Mouse (Mus musculus) limb, embryonic 13.5 days (tissue): ENCODE results near the gene Sema5a. TPM values are rescaled to one million over a fixed set of nuclear protein-coding genes. Genes with fewer than 3 reads are reported as not detected.

ENCODE experiments used
- ATAC-seq: fragments of 200-750 bp; cut with Nextera tagmentation; 2 replicates; pipeline ENCODE4 v1.8.0; 2017; ENCODE audit warnings: low read depth, moderate number of reproducible peaks, moderate TSS enrichment; ENCODE audit not compliant: low FRiP score
- H3K27ac ChIP-seq: fragments of 300-500 bp; sonication (generic); 2 replicates; pipeline ENCODE4 v1.5.1; 2015; ENCODE audit warnings: inconsistent platforms, mild to moderate bottlenecking, moderate library complexity
- H3K27me3 ChIP-seq: fragments of 300-500 bp; sonication (generic); 2 replicates; pipeline ENCODE4 v1.6.1; 2015; ENCODE audit warnings: mild to moderate bottlenecking, inconsistent platforms
- H3K36me3 ChIP-seq: fragments of 300-500 bp; sonication (generic); 2 replicates; pipeline ENCODE4 v1.6.1; 2015; ENCODE audit warnings: inconsistent platforms, mild to moderate bottlenecking, moderate library complexity
- H3K4me1 ChIP-seq: fragments of 300-500 bp; sonication (generic); 2 replicates; pipeline ENCODE4 v1.6.1; 2015; ENCODE audit warnings: inconsistent platforms
- H3K4me2 ChIP-seq: fragments of 300-500 bp; sonication (generic); replicated peaks from 2 replicates; pipeline ENCODE4 v1.6.1; 2015; ENCODE audit warnings: inconsistent platforms, mild to moderate bottlenecking, moderate library complexity
- H3K4me3 ChIP-seq: fragments of 300-500 bp; sonication (generic); 2 replicates; pipeline ENCODE4 v1.5.1; 2015; ENCODE audit warnings: moderate library complexity, mild to moderate bottlenecking, inconsistent platforms
- H3K9ac ChIP-seq: fragments of 300-500 bp; sonication (generic); 2 replicates; pipeline ENCODE4 v1.6.1; 2015; ENCODE audit warnings: mild to moderate bottlenecking, inconsistent platforms
- H3K9me3 ChIP-seq: fragments of 300-500 bp; sonication (generic); 2 replicates; pipeline ENCODE4 v1.6.1; 2016; ENCODE audit warnings: inconsistent platforms
- WGBS: fragments of 180-500 bp; shearing (Covaris S2); methylation state at CpG from one replicate; pipeline ENCODE4 v1.1.7; 2015; 5-methylcytosine and 5-hydroxymethylcytosine counted together
- polyA plus RNA-seq: library from polyadenylated mRNA; unstranded; fragments of >200 nt; fragmentation: Nextera tagmentation; extraction: Ambion mirVana; gene quantifications from 2 replicates; pipeline ENCODE4 v1.2.1, GENCODE M21; 2015

Sema5a gene
- polyA plus RNA-seq, 1 experiment from 2014 or later, result 42.2 TPM

- peaks cover 29% of the 10 kb centered on the region for H3K4me1 ChIP-seq
- peak overlapping the region; percentile 16; the same call in 1 of the 2 replicates for H3K27ac ChIP-seq
- H3K27me3 ChIP-seq, result no peaks in the 10 kb centered on the region
- 18% methylated on average over 7 of the region's 7 CpGs for WGBS
- ATAC-seq, result peak; percentile 71
- H3K4me3 ChIP-seq, result no peak overlapping the region
- peaks cover 18% of the 10 kb centered on the region for H3K36me3 ChIP-seq
- H3K4me2 ChIP-seq, result peak overlapping the region; percentile 36
- no peak overlapping the region for H3K9ac ChIP-seq
- peaks cover 5% of the 10 kb centered on the region; the same call in 1 of the 2 replicates for H3K9me3 ChIP-seq
Observed at GRCm38 (mm10) chr15:32257886-32258319, 13.3 kb downstream of the Sema5a start.

GRCm38 (mm10) chr15:32259362-32260096, 14.9 kb downstream of the Sema5a start:
- ATAC-seq, result no peak
- peaks cover 14% of the 10 kb centered on the region for H3K36me3 ChIP-seq
- WGBS, result 54% methylated on average over 5 of the region's 5 CpGs

GRCm38 (mm10) chr15:32260942-32261341, 16.3 kb downstream of the Sema5a start:
- Histone ChIP-seq H3K4me2 (no peak overlapping the region), H3K27me3 (no peaks in the 10 kb centered on the region), H3K27ac (no peak overlapping the region), H3K9me3 (no peaks in the 10 kb centered on the region), H3K9ac (no peak overlapping the region), H3K4me1 (peaks cover 47% of the 10 kb centered on the region), H3K4me3 (no peak overlapping the region), H3K36me3 (peaks cover 14% of the 10 kb centered on the region)
- 0 out of 2 replicates have a peak, but pooled peaks have one; percentile 35 for ATAC-seq
- 26% methylated on average over 5 of the region's 5 CpGs for WGBS

More at GRCm38 (mm10) chr15:32259362-32260096, 14.9 kb downstream of the Sema5a start:
- Histone ChIP-seq H3K4me1 (peaks cover 33% of the 10 kb centered on the region), H3K4me2 (no peak overlapping the region), H3K9me3 (no peaks in the 10 kb centered on the region), H3K27ac (no peak overlapping the region), H3K27me3 (no peaks in the 10 kb centered on the region), H3K9ac (no peak overlapping the region), H3K4me3 (no peak overlapping the region)

- ATAC-seq, result no peak
- H3K9ac ChIP-seq, result no peak overlapping the region
- 65% methylated on average over 3 of the region's 3 CpGs for WGBS
- H3K27me3 ChIP-seq, result no peaks in the 10 kb centered on the region
- peaks cover 39% of the 10 kb centered on the region for H3K4me1 ChIP-seq
- H3K27ac ChIP-seq, result no peak overlapping the region
- H3K36me3 ChIP-seq, result peaks cover 22% of the 10 kb centered on the region
- H3K9me3 ChIP-seq, result no peaks in the 10 kb centered on the region
- no peak overlapping the region for H3K4me2 ChIP-seq
- H3K4me3 ChIP-seq, result no peak overlapping the region
Observed at GRCm38 (mm10) chr15:32263651-32264050, 19.0 kb downstream of the Sema5a start.

DNA sequence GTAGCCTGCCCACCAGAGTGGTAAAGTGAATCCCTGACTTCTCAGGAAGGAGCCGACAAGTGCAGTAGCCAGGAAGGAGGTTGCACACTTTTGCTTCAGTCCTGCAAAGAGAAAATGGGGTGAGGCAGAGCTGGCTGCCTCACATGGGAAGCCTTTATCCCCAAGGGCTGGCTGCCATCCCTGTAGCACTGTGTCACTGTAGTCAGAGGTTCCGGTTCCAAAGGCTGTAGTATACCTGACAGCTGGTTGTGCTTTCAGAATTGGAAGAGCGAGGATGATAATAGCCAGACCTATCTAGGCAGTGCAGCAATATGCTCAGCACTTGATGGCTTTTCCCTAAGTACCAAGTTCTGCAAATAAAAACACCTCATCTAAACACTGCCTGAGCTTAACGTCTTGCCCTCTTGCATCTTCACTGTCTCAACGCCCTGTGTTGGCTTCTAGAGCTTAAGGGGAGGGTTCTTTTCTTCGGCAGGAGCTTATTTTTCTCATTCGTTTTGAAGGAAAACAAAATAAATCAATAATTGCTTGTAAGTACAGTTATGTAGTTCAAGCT, 20.3 kb downstream of the Sema5a start:
- Histone ChIP-seq H3K4me2 (no peak overlapping the region), H3K9me3 (no peaks in the 10 kb centered on the region), H3K36me3 (peaks cover 22% of the 10 kb centered on the region), H3K9ac (no peak overlapping the region), H3K27me3 (no peaks in the 10 kb centered on the region), H3K4me3 (no peak overlapping the region), H3K4me1 (peaks cover 43% of the 10 kb centered on the region), H3K27ac (no peak overlapping the region)
- ATAC-seq, result no peak
- 73% methylated on average over 7 of the region's 7 CpGs for WGBS

- Histone ChIP-seq H3K36me3 (peaks cover 22% of the 10 kb centered on the region), H3K4me2 (no peak overlapping the region), H3K27me3 (no peaks in the 10 kb centered on the region), H3K27ac (no peak overlapping the region), H3K9ac (no peak overlapping the region), H3K4me3 (no peak overlapping the region), H3K9me3 (no peaks in the 10 kb centered on the region), H3K4me1 (peaks cover 43% of the 10 kb centered on the region)
- peak; percentile 73 for ATAC-seq
- 62% methylated on average over 9 of the region's 9 CpGs for WGBS
Observed at GRCm38 (mm10) chr15:32265378-32265934, 20.8 kb downstream of the Sema5a start.

- Histone ChIP-seq H3K27ac (peak overlapping the region; percentile 33; the same call in 1 of the 2 replicates), H3K27me3 (no peaks in the 10 kb centered on the region), H3K4me2 (no peak overlapping the region), H3K36me3 (peaks cover 24% of the 10 kb centered on the region), H3K4me3 (no peak overlapping the region), H3K4me1 (peaks cover 35% of the 10 kb centered on the region), H3K9ac (no peak overlapping the region), H3K9me3 (no peaks in the 10 kb centered on the region)
- 63% methylated on average over 15 of the region's 15 CpGs for WGBS
- ATAC-seq, result 0 out of 2 replicates have a peak, but pooled peaks have one; percentile 9
Observed at GRCm38 (mm10) chr15:32266122-32266820, 21.7 kb downstream of the Sema5a start.

GRCm38 (mm10) chr15:32270106-32270505, 25.5 kb downstream of the Sema5a start:
- no peak overlapping the region for H3K4me3 ChIP-seq
- ATAC-seq, result no peak
- WGBS, result 33% methylated on average over 2 of the region's 2 CpGs
- peaks cover 34% of the 10 kb centered on the region for H3K4me1 ChIP-seq
- H3K4me2 ChIP-seq, result no peak overlapping the region
- H3K9ac ChIP-seq, result no peak overlapping the region
- peaks cover 16% of the 10 kb centered on the region for H3K36me3 ChIP-seq
- no peaks in the 10 kb centered on the region for H3K9me3 ChIP-seq
- H3K27me3 ChIP-seq, result no peaks in the 10 kb centered on the region
- H3K27ac ChIP-seq, result no peak overlapping the region

- 58% methylated on average over 6 of the region's 6 CpGs for WGBS
- peak; percentile 62; the same call in 1 of the 2 replicates for ATAC-seq
- H3K27ac ChIP-seq, result no peak overlapping the region
Observed at GRCm38 (mm10) chr15:32273925-32274324, 29.3 kb downstream of the Sema5a start.

DNA sequence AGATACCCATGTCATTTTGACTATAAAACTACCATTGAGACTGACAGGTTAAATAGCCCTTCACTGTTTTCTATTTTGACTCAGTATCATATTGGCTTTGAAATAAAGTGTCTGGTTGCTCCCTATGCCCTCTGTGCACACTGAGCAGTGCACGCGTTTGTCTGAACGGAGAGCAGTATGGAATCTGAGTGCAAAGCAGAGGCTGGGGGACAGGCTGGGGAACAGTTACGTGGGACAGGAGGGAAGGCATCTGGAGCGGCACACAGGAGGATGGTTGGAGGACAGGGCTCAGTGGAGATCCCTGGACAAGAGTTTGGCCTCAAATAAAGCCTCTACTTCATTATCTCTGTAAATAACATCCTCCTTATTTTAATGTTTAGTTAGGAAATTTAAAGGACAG, 30.4 kb downstream of the Sema5a start:
- ATAC-seq, result no peak
- Histone ChIP-seq H3K9ac (no peak overlapping the region), H3K4me2 (no peak overlapping the region), H3K4me3 (no peak overlapping the region), H3K36me3 (peaks cover 8% of the 10 kb centered on the region; the same call in 1 of the 2 replicates), H3K9me3 (no peaks in the 10 kb centered on the region), H3K4me1 (peaks cover 44% of the 10 kb centered on the region), H3K27me3 (no peaks in the 10 kb centered on the region), H3K27ac (no peak overlapping the region)
- 82% methylated on average over 5 of the region's 5 CpGs for WGBS

More at GRCm38 (mm10) chr15:32273925-32274324, 29.3 kb downstream of the Sema5a start:
- Histone ChIP-seq H3K36me3 (peaks cover 8% of the 10 kb centered on the region; the same call in 1 of the 2 replicates), H3K4me2 (no peak overlapping the region), H3K9ac (no peak overlapping the region), H3K9me3 (no peaks in the 10 kb centered on the region), H3K4me1 (peaks cover 45% of the 10 kb centered on the region), H3K27me3 (no peaks in the 10 kb centered on the region), H3K4me3 (no peak overlapping the region)

- H3K27ac ChIP-seq, result no peak overlapping the region; the same call in 1 of the 2 replicates
- no peak overlapping the region for H3K9ac ChIP-seq
- H3K9me3 ChIP-seq, result no peaks in the 10 kb centered on the region
- peak; percentile 59 for ATAC-seq
- 48% methylated on average over 2 of the region's 2 CpGs for WGBS
- H3K4me2 ChIP-seq, result no peak overlapping the region
- no peaks in the 10 kb centered on the region for H3K27me3 ChIP-seq
- H3K36me3 ChIP-seq, result no peaks in the 10 kb centered on the region
- no peak overlapping the region for H3K4me3 ChIP-seq
- peaks cover 38% of the 10 kb centered on the region for H3K4me1 ChIP-seq
Observed at GRCm38 (mm10) chr15:32278600-32278999, 34.0 kb downstream of the Sema5a start.

DNA sequence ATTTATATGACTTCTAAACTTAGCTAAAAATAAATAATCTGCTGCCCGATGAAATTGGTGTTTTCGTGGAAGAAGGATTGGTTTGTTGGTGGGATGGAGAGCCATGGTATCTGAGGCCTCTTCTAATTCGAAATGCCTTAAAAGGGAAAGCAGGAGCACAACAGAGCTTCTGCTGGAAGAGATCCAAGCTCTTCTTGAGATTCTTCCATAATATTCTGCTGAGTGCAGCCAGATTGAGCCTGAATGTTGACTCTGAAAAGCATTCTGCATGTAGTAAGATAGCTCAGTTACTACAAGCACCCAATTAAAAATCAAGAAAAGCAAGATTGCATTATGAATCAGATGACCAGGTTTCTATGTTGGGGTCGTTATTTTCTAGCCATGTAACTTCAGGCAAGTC, 36.8 kb downstream of the Sema5a start:
- Histone ChIP-seq H3K27ac (no peak overlapping the region), H3K27me3 (no peaks in the 10 kb centered on the region), H3K4me1 (peaks cover 30% of the 10 kb centered on the region), H3K9me3 (no peaks in the 10 kb centered on the region), H3K36me3 (no peaks in the 10 kb centered on the region), H3K4me2 (no peak overlapping the region), H3K4me3 (no peak overlapping the region), H3K9ac (no peak overlapping the region)
- no peak for ATAC-seq
- 90% methylated on average over 4 of the region's 4 CpGs for WGBS
